ENCODE assay signal across 13 mouse cellular contexts in the genomic region with DNA sequence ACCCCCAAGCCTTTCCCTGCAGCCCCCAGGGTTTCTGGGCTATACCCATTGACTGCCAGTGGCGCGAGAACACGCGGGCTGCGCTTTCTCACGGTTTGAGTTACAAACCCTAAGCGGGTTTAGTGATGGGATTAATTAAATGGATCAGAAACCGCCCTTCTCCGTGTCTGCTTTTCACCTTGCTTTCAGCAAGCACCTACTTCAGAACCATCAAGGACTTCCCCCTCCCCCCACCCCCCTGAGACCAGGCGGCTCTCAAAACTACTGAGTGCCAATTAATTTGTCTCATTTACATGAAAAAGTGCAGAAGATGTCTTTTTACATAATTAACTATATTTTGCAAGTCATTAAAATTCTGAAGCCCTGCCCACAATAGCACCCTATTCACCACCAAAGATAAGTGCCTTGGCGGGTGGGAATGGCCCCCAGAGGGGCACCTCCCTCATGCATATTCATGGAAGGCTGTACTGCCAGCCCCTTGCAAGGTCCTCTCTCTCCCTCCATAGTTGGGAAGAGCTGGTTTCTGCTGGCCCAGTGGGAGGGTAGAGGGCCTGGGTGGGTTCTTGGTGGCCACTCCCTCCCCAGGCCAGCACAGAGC.
DNase-seq lines count a peak whose midpoint lies in the region; ATAC-seq and TF ChIP-seq lines count a peak whose summit lies in the region.
"Had no signal": no experiment of that assay in that cellular context is flagged by ENCODE, and none has a peak within 500 bp of the region (broad histone marks: within the 10 kb centered on the region; RNA-seq: fewer than 3 reads in every experiment).

No protein-coding gene starts in this region.

- peak overlapping the region; percentile 92 for H3K27ac ChIP-seq in forebrain, embryonic 12.5 days
- 0 out of 2 replicates have a peak overlapping the region, but pooled peaks have one; percentile 16 for H3K27ac ChIP-seq in hindbrain, embryonic 14.5 days
- H3K27ac ChIP-seq in midbrain, embryonic 16.5 days (ENCODE audit: low read length) = peak overlapping the region; percentile 19; the same call in 1 of the 2 replicates
- H3K27ac ChIP-seq: embryonic facial prominence, embryonic 15.5 days; liver, embryonic 15.5 days had no signal

- TF ChIP-seq CTCF in brain, embryonic 14.5 days (IDR thresholded peaks at IDR 0.05; ENCODE audit: borderline replicate concordance, extremely low read depth, insufficient read depth, insufficient read length) = no peak

- H3K27me3 ChIP-seq in forebrain, embryonic 12.5 days = no peaks in the 10 kb centered on the region
- H3K27me3 ChIP-seq in hindbrain, embryonic 14.5 days (ENCODE audit: control insufficient read depth, insufficient read depth, low read length) = no peaks in the 10 kb centered on the region
- no peaks in the 10 kb centered on the region for H3K27me3 ChIP-seq in midbrain, embryonic 16.5 days (ENCODE audit: control insufficient read depth, insufficient read depth, low read depth, low read length)
- H3K27me3 ChIP-seq: embryonic facial prominence, embryonic 15.5 days; liver, embryonic 15.5 days had no signal

- H3K4me1 ChIP-seq in forebrain, embryonic 12.5 days = peaks cover 56% of the 10 kb centered on the region
- H3K4me1 ChIP-seq in hindbrain, embryonic 14.5 days (replicated peaks; ENCODE audit: control insufficient read depth, insufficient read depth, low read length) = peaks cover 23% of the 10 kb centered on the region
- H3K4me1 ChIP-seq in midbrain, embryonic 16.5 days (ENCODE audit: control insufficient read depth, insufficient read depth, low read length) = peaks cover 17% of the 10 kb centered on the region
- H3K4me1 ChIP-seq: embryonic facial prominence, embryonic 15.5 days; liver, embryonic 15.5 days had no signal

- H3K4me3 ChIP-seq in forebrain, embryonic 12.5 days (replicated peaks) = no peak overlapping the region
- H3K4me3 ChIP-seq in hindbrain, embryonic 14.5 days (replicated peaks; ENCODE audit: low read length) = no peak overlapping the region
- no peak overlapping the region for H3K4me3 ChIP-seq in midbrain, embryonic 16.5 days (ENCODE audit: low read depth, low read length)
- H3K4me3 ChIP-seq: embryonic facial prominence, embryonic 15.5 days; heart, embryonic 12.5 days; liver, embryonic 15.5 days had no signal

- no peaks in the 10 kb centered on the region for H3K9me3 ChIP-seq in forebrain, embryonic 12.5 days
- no peaks in the 10 kb centered on the region for H3K9me3 ChIP-seq in hindbrain, embryonic 14.5 days (ENCODE audit: control insufficient read depth, low read length)
- no peaks in the 10 kb centered on the region for H3K9me3 ChIP-seq in midbrain, embryonic 16.5 days (replicated peaks; ENCODE audit: control insufficient read depth, low read length, poor library complexity, severe bottlenecking)
- H3K9me3 ChIP-seq: embryonic facial prominence, embryonic 15.5 days; heart, embryonic 12.5 days; liver, embryonic 15.5 days had no signal

- no peak overlapping the region for H3K9ac ChIP-seq in forebrain, embryonic 12.5 days
- no peak overlapping the region for H3K9ac ChIP-seq in hindbrain, embryonic 14.5 days
- no peak overlapping the region for H3K9ac ChIP-seq in midbrain, embryonic 16.5 days (ENCODE audit: low read depth, low read length)
- H3K9ac ChIP-seq: embryonic facial prominence, embryonic 15.5 days; heart, embryonic 12.5 days; liver, embryonic 15.5 days had no signal

- H3K36me3 ChIP-seq in forebrain, embryonic 12.5 days (replicated peaks) = no peaks in the 10 kb centered on the region
- H3K36me3 ChIP-seq in hindbrain, embryonic 14.5 days (replicated peaks; ENCODE audit: control insufficient read depth, insufficient read depth) = no peaks in the 10 kb centered on the region
- no peaks in the 10 kb centered on the region for H3K36me3 ChIP-seq in midbrain, embryonic 16.5 days (ENCODE audit: control insufficient read depth, insufficient read depth, low read length)
- H3K36me3 ChIP-seq: embryonic facial prominence, embryonic 15.5 days; heart, embryonic 12.5 days; liver, embryonic 15.5 days had no signal

- 6% methylated on average over 11 of the region's 11 CpGs for WGBS in forebrain, embryonic 12.5 days
- WGBS in hindbrain, embryonic 14.5 days = 23% methylated on average over 11 of the region's 11 CpGs
- WGBS in midbrain, embryonic 16.5 days = 4% methylated on average over 11 of the region's 11 CpGs

- peak; percentile 93 for ATAC-seq in forebrain, embryonic 12.5 days (ENCODE audit: low FRiP score)
- ATAC-seq in hindbrain, embryonic 14.5 days (ENCODE audit: low FRiP score) = peak; percentile 64; the same call in 1 of the 2 replicates
- peak; percentile 73 for ATAC-seq in midbrain, embryonic 16.5 days

- peak; percentile 97 for DNase-seq in brain, embryonic 14.5 days (ENCODE audit: low read depth)
- no peak for DNase-seq in hindbrain, embryonic 14.5 days (ENCODE audit: low spot score)
- DNase-seq in layer of hippocampus, adult 9-11 months = no peak
- DNase-seq in cerebellum, adult 9-10 months = no peak
- DNase-seq in adrenal gland, adult 2 months = no peak
- DNase-seq: cerebellum, postnatal 25 days; spleen, adult 18-20 months; thymus, postnatal 25 days had no signal

- peak overlapping the region; percentile 41 for H3K4me2 ChIP-seq in forebrain, embryonic 12.5 days
- no peak overlapping the region for H3K4me2 ChIP-seq in hindbrain, embryonic 14.5 days (replicated peaks)
- H3K4me2 ChIP-seq in midbrain, embryonic 16.5 days (ENCODE audit: low read length) = no peak overlapping the region; the same call in 1 of the 2 replicates
- H3K4me2 ChIP-seq: embryonic facial prominence, embryonic 15.5 days; heart, embryonic 12.5 days; liver, embryonic 15.5 days had no signal

- no peak for TF ChIP-seq POLR2A in brain, embryonic 14.5 days (IDR thresholded peaks at IDR 0.05; ENCODE audit: borderline replicate concordance, extremely low read depth, insufficient read depth, insufficient read length, poor library complexity, severe bottlenecking)

Comparison
In these comparisons a context has a peak if more than half of its experiments do, and no peak if none do; other contexts are left out.
1. H3K27ac ChIP-seq: peak in every context shown above with its lines; median percentile 92 in forebrain, embryonic 12.5 days; 19 in midbrain, embryonic 16.5 days; 16 in hindbrain, embryonic 14.5 days.